Mouse (Mus musculus): ENCODE results near the gene Gm26620. TPM values are rescaled to one million over a fixed set of nuclear protein-coding genes. Genes with fewer than 3 reads are reported as not detected.
A peak's percentile ranks its signal among the peaks of the same experiment; 100 is the strongest.

Gene Gm26620
- total and polyA plus RNA-seq, 3 experiments = 0.52 to 4.2 (median 1.9) TPM

DNA sequence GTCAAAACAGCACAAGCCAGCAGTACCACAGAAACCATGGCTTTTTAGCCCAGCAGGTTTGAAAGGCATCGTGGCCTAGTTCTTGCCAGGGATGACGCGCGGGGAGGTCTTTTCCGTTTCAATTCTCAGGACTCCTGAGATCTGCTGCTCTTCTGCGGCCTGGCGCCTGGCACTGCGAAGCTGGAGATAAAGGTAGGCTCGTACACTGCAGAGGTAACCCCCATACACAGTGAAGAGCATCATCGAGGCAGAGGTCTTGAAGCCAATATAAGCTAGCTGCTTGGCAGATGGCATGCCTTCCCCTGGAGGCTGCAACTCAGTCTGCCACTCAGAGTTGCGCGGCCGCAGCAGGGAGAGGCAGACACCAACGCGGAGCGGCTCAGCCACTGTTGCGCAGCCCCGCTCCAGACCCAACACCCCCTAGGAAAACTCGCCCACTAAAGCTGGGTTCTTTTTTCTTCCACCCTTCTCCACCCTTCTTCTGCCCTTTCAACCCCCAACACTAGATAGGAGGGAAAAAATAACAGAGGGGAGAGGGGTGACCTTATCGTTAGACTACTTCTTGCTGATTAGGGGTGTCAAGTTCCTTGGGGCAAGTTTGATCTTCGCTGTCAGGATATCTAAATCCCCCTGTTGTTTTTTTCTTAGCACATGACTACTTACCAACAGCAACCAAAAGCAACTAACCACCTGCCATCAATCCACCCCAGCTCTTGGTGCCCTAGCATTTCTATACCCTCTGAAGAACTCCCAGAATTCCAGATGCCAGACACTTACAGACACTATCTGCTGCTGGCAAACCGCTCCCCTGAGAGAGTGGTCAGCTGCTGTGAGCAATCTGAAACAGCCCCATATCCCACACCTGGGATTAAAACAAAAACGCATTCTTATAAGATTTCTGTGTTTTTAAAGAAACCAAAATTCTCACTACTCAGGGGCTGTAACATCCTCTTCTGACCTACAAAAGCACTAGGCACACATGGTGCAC is 33.9 kb upstream of the Gm26620 start:
- H3K4me3 ChIP-seq (replicated peaks in 1 of 3; ENCODE audit: low read depth in 2 of 3, low read length in 2 of 3, poor library complexity in 1 of 3) = no peak overlapping the region
- H3K27ac ChIP-seq (ENCODE audit: insufficient read depth, low read depth) = no peak overlapping the region
- no peak for DNase-seq (ENCODE audit: extremely low read depth)
- no peak overlapping the region for H3K9ac ChIP-seq (ENCODE audit: insufficient read depth, low read depth)
- TF ChIP-seq E2F4 (IDR thresholded peaks at IDR 0.05; ENCODE audit: insufficient replicate concordance, low read depth, low read length) (no peak), ETS1 (conservative IDR thresholded peaks at IDR 0.05; ENCODE audit: low read depth, low read length) (no peak)
- in situ Hi-C loops (cut with MboI; ENCODE audit: low pct_ligation_motif_present, low pct_unique_long_range_greater_than_20kb, low sequenced_read_pairs) (no loop called here), dilution Hi-C loops (cut with MboI; ENCODE audit: extremely low pct_ligation_motif_present, extremely low pct_unique_long_range_greater_than_20kb, low sequenced_read_pairs) (no loop called here)
- no peaks in the 10 kb centered on the region for H3K27me3 ChIP-seq (replicated peaks)
- H3K79me2 ChIP-seq (replicated peaks; ENCODE audit: control insufficient read depth, extremely low read depth, insufficient read depth, poor library complexity, severe bottlenecking) = peaks cover 61% of the 10 kb centered on the region
- peaks cover 3% of the 10 kb centered on the region for H3K9me3 ChIP-seq (replicated peaks; ENCODE audit: low read length)
- H3K4me1 ChIP-seq (ENCODE audit: control insufficient read depth in 1 of 2, insufficient read depth in 2 of 2) = peaks cover 13 to 53% of the 10 kb centered on the region in 2 experiments
- peaks cover 43 to 53% of the 10 kb centered on the region in 2 experiments for H3K36me3 ChIP-seq (replicated peaks in 1 of 2; ENCODE audit: control insufficient read depth in 1 of 2, insufficient read depth in 1 of 2, low read length in 1 of 2)
- no peak overlapping the region for H3K4me2 ChIP-seq (ENCODE audit: insufficient read depth, low read depth, poor library complexity, severe bottlenecking)

- peak; percentile 81 for DNase-seq (ENCODE audit: extremely low read depth)
- dilution Hi-C loops (cut with MboI; ENCODE audit: extremely low pct_ligation_motif_present, extremely low pct_unique_long_range_greater_than_20kb, low sequenced_read_pairs) = no loop called here
- peak overlapping the region; percentile 97 for H3K4me2 ChIP-seq (ENCODE audit: insufficient read depth, low read depth, poor library complexity, severe bottlenecking)
- in situ Hi-C loops (cut with MboI; ENCODE audit: low pct_ligation_motif_present, low pct_unique_long_range_greater_than_20kb, low sequenced_read_pairs) = no loop called here
- H3K27me3 ChIP-seq (replicated peaks) = no peaks in the 10 kb centered on the region
- H3K4me3 ChIP-seq (replicated peaks in 1 of 3; ENCODE audit: low read depth in 2 of 3, low read length in 2 of 3, poor library complexity in 1 of 3) = no peak overlapping the region
- H3K9ac ChIP-seq (ENCODE audit: insufficient read depth, low read depth) = peak overlapping the region; percentile 37
- peaks cover 3% of the 10 kb centered on the region for H3K9me3 ChIP-seq (replicated peaks; ENCODE audit: low read length)
- H3K27ac ChIP-seq (ENCODE audit: insufficient read depth, low read depth) = peak overlapping the region; percentile 99
- peaks cover 27 to 80% of the 10 kb centered on the region in 2 experiments for H3K4me1 ChIP-seq (ENCODE audit: control insufficient read depth in 1 of 2, insufficient read depth in 2 of 2)
- peaks cover 83% of the 10 kb centered on the region for H3K79me2 ChIP-seq (replicated peaks; ENCODE audit: control insufficient read depth, extremely low read depth, insufficient read depth, poor library complexity, severe bottlenecking)
- TF ChIP-seq JUN (IDR thresholded peaks at IDR 0.05; ENCODE audit: insufficient read depth, low read depth, low read length) (peak; percentile 97), JUND (conservative IDR thresholded peaks at IDR 0.05; ENCODE audit: low read depth, low read length) (peak; percentile 98), ELF1 (IDR thresholded peaks at IDR 0.05; ENCODE audit: low read depth, low read length) (no peak), TBP (conservative IDR thresholded peaks at IDR 0.05; ENCODE audit: low read depth, low read length) (peak; percentile 70; the same call in 1 of the 2 replicates), IRF4 (IDR thresholded peaks at IDR 0.05; ENCODE audit: low read depth, low read length) (peak; percentile 95), UBTF (IDR thresholded peaks at IDR 0.05; ENCODE audit: low read depth, low read length) (no peak), ZC3H11A (IDR thresholded peaks at IDR 0.05; ENCODE audit: low read depth, low read length) (no peak), MAX (IDR thresholded peaks at IDR 0.05; ENCODE audit: low read length) (no peak), EP300 (IDR thresholded peaks at IDR 0.05; ENCODE audit: low read length) (peak; percentile 97), CTCF (conservative IDR thresholded peaks at IDR 0.05 in 1 of 2, IDR thresholded peaks at IDR 0.05 in 1 of 2; ENCODE audit: low read depth in 2 of 2, low read length in 2 of 2) (no peak), POLR2A (IDR thresholded peaks at IDR 0.05; ENCODE audit: low read depth, low read length) (peak; percentile 19; the same call in 1 of the 2 replicates), ETS1 (conservative IDR thresholded peaks at IDR 0.05; ENCODE audit: low read depth, low read length) (peak; percentile 90), MAZ (IDR thresholded peaks at IDR 0.05; ENCODE audit: low read depth, low read length) (no peak), MEF2A (IDR thresholded peaks at IDR 0.05; ENCODE audit: borderline replicate concordance, low read depth, low read length) (peak; percentile 97), ZMIZ1 (IDR thresholded peaks at IDR 0.05; ENCODE audit: low read depth, low read length) (no peak), BHLHE40 (IDR thresholded peaks at IDR 0.05; ENCODE audit: low read depth, low read length) (peak; percentile 70), NRF1 (IDR thresholded peaks at IDR 0.05; ENCODE audit: low read depth, low read length) (no peak), USF1 (IDR thresholded peaks at IDR 0.05; ENCODE audit: low read depth, low read length) (no peak)
- H3K36me3 ChIP-seq (replicated peaks in 1 of 2; ENCODE audit: control insufficient read depth in 1 of 2, insufficient read depth in 1 of 2, low read length in 1 of 2) = peaks cover 30 to 36% of the 10 kb centered on the region in 2 experiments
Measured at GRCm38 (mm10) chr1:170853604-170854003, 31.3 kb upstream of the Gm26620 start.

Data from CH12.LX (cell line).